Mouse (Mus musculus) 416B (cell line): ENCODE measurements around the gene Selenoi.

Experiments
- DNase-seq: peaks from one replicate; pipeline ENCODE4 v3.0.0; 2011; ENCODE audit warnings: low read depth

Gene Selenoi

DNA sequence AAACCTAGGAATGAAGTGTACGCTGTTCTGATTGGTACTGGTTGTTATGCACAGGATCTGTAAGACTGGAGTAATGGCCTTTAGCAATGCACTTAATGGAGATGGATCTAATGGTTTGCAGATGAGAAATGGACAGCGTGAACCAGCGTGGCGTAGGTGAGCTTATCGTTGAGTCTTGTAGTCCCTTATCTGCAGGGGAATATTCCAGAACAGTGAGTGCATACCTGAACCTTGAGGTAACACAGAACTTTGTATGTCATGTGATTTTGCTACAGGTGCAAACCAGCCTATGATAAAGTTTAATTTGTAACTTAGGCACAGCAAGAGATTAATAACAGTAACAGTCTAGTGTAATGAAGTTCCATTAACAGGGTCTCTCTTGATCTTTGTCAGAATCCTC, 6.2 kb downstream of the Selenoi start:
- no peak for DNase-seq

GRCm38 (mm10) chr5:30240552-30240951, 8.2 kb downstream of the Selenoi start:
- DNase-seq, result peak; percentile 75

GRCm38 (mm10) chr5:30242410-30242809, 10.0 kb downstream of the Selenoi start:
- no peak for DNase-seq

DNA sequence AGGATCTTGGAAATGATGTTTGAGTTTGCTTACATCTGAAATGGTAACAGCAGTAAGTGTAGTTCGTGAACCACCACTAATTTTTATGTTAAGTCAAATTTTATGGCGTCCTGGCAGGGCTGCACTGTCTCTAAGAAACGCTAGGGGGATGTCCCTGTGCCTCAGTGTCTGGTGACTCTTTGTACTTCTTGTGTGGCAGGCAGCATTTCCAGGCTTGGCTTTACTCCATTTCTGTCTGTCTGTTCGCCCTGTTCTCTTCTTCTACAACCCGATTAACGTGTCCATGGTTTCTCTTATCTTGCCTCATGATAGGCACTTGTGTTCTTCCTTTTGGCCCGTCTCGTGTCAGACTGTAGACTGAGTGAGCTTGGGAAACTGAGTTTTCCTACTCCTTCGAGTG, 11.4 kb downstream of the Selenoi start:
- DNase-seq, result peak; percentile 39

GRCm38 (mm10) chr5:30245861-30246416, 13.6 kb downstream of the Selenoi start:
- no peak for DNase-seq

DNA sequence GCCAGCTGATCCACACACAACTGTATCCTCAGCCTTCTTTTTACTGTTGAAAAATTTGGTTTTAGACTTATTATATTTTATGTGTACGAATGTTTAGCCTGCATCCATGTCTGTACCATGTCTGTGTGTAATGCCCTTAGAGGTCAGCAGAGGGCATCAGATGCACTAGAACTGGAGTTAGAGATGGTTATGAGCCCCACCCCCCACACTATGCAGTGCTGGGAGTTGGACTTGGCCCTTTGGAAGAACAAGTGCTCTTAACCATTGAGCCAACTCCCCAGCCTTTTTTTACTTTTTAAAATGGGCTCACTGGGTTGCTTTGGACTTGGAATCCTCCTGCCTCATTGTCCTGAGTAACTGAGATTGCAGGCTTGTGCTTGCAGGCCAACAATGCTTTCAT, 15.3 kb downstream of the Selenoi start:
- peak; percentile 46 for DNase-seq

- DNase-seq, result peak; percentile 39
Measured at GRCm38 (mm10) chr5:30255567-30256354, 23.4 kb downstream of the Selenoi start.

GRCm38 (mm10) chr5:30258776-30259175, 26.4 kb downstream of the Selenoi start:
- DNase-seq, result no peak

DNA sequence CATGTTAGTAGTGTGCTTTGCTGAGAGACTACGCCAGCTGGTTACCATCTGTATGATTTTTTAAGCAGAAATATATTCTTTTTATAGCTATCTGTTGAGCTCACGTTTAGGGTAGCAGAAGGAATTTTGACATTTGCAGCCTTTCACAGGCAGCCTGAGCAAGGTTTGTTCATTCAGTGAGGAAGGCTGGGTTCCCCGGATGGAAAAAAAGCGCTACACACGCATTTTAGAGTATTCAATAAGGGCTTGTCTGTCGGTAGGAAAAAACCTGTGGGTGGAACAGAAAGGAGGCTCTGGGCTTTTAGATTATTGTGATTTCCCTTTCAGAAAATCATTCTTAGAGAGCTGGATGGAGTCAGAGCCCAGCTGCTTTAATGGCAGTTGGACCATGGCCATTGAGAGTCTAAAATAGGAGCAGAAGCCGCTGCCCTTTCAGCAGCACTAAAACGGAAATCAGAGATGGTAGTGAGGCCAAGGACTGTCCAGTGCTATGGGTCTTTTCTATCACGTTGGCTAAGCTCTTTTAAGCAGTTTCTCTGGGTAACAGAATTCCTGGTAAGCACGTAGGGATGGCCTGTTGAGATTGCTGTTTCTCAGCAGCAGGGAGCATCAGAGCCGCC, 38.3 kb downstream of the Selenoi start:
- DNase-seq, result no peak

DNA sequence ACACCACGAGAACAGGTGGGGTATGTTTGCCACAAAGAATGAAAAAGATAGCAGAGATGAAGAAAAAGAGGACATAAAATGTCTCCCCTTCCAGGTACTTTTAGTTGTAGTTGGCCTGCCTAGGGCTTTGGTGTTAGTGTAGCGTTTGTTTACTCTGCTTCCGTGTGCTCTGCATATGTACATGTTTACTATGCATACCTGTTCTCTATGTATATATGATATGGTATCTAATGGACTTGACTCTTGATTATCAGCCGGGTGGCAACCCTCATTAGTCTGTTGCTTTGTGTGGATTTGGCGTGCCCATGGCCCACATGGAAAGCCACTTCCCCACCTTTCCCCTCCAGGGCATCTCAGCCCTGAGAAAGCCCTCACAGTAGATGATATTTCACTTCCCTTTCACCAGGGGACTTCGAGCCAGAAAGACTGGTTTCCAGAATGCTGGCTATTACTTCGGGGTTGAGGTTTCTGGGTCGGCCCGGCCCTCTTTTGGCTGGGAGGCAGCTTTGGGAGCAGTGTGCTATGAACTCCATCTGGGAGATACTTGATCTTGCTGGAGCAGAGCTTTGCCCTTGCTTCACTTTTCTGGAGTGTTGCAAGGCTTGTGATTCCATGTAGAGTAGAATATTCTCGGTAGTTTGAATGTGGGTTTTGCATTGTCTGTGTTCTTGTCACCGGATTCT, 39.4 kb downstream of the Selenoi start:
- DNase-seq, result no peak

DNA sequence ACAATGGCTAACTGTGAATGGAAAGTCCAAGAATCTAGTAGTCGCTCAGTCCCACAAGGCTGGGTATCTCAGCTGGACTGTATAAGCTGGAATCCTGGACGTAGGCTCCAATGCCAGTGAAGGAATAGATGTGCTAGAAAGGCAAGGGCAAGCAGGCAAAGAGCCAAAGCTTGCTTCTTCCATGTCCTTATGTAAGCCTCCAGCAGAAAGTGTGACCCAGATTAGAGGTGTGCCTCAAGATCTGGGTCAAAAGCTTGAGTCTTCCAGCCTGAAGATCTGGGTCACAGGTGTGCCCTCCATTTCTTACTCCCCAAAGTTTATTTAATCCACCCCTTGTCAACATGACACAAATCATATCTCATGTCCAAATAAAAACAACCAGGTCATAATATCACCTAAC, 44.0 kb downstream of the Selenoi start:
- no peak for DNase-seq

DNA sequence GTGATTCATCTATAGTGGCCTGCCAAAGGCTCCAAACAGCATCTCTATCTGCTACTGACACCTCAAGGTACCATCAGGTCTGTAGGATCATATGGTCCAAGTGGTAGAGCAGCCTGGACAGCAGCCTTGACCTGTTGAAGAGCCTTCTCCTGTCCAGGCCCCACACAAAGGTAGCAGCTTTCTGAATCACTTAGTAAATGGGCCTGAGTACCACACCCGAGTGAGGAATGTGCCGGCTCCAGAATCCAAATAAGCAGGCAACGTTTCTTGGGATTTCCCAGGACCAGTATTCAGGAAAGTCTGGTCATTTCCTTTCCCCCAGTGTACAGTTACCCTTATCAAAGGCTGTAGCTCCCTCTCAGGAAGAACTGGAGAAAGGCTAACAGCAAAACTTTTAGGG, 46.6 kb downstream of the Selenoi start:
- no peak for DNase-seq

DNA sequence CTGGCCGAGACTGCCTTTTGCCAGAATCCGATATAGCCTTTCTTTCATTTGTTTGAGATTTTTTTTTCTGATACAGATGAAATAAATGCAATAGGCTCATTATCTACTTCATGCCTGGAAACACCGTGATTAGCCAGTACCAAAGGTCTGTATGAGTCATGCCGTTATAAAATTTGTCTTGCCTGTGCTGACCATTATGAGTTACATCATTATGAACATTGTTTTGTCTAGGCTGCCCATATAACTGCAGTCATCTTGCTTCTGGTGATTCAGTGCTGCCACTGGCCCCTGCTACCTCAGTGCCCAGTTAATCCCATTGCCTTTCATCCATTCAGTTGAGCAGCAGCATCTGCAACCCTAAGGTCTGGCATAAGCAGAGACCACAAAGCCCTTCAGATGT, 47.1 kb downstream of the Selenoi start:
- DNase-seq, result peak; percentile 21

- DNase-seq, result no peak
Measured at GRCm38 (mm10) chr5:30280864-30281263, 48.5 kb downstream of the Selenoi start.

- no peak for DNase-seq
Measured at GRCm38 (mm10) chr5:30281291-30281732, 48.9 kb downstream of the Selenoi start, which contains the start of gene Drc1. TSS of gene Drc1 (plus strand) at chr5:30281388.

GRCm38 (mm10) chr5:30285944-30286799, 53.8 kb downstream of the Selenoi start:
- no peak for DNase-seq

DNA sequence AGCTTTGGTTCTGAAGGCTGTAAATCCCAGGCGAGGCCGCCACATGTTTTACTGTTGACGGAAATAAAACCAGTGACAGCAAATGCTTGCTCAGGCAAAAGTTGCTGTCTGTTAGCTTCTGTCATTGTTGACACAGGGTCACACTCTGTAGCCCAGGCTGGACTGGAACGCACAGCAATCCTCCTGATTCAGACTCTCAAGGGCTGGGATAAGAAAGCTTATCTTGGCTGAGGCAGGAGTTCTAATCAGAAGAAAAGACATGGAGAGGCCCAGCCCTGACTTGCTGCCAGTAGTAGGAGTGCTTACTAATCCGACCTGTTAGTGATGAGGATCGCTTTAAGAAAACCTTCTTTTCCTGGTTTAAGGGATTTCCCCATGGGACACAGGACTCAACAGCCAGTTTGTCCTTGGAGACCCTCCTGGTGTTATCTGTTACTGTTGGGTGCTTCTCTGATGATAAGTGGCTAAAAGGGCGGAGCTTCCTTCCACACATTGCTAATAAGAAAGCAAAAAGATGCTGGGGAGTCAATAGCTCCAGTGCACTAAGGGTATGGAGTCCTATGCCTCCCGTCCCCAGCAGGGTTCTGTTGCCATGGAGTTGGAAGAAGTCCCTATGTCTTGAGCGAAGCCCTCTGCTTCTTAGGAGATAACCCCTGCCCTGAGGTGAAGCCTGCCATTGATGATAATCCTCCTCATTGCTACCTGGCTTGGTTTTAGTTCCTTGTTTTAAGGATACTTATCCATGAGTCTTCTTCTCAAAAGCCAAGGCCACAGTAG, 54.9 kb downstream of the Selenoi start:
- DNase-seq, result no peak
